Mouse (Mus musculus): ENCODE measurements around the gene Gm13289. TPM values are rescaled to one million over a fixed set of nuclear protein-coding genes. Genes with fewer than 3 reads are reported as not detected.
"Not testable (repeated sequence)": the region's sequence is repeated elsewhere in the genome, so short reads cannot be mapped to it uniquely, and the experiment has no call there.

The Gm13289 gene
- polyA plus RNA-seq (2015; fragmentation: Nextera tagmentation; extraction: Ambion mirVana): not detected in 2 replicates

DNA sequence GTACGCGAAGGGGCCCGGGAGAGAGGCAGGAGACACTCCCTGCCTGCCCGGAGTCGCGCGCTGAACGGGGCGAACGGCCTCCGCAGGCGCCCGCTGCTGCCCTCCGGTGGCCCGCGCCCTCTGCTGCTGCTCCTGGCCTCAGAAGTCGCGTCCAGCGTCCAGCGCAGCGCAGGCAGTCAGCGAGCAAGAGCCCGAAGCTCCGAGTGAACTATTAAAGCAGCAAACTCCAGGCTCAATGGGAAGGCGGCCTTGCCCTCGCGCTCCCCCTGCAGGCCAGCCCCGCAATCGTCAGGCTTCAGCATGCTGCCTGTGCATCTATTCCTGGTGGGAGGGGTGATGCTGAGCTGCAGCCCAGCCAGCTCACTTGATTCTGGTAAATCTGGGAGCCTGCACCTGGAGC, at the start of gene Gm13289:
Gm13289 (plus strand) TSS at position 301 of the 400 bp plus-strand sequence.
- H3K9me3 ChIP-seq; H3K9ac ChIP-seq (replicated peaks); H3K4me1 ChIP-seq; ATAC-seq (replicated peaks); H3K27me3 ChIP-seq; H3K4me3 ChIP-seq; H3K36me3 ChIP-seq; H3K27ac ChIP-seq (replicated peaks); H3K4me2 ChIP-seq (replicated peaks): not testable (repeated sequence)
- WGBS: no CpG with 5 or more reads among the region's 29 CpGs

DNA sequence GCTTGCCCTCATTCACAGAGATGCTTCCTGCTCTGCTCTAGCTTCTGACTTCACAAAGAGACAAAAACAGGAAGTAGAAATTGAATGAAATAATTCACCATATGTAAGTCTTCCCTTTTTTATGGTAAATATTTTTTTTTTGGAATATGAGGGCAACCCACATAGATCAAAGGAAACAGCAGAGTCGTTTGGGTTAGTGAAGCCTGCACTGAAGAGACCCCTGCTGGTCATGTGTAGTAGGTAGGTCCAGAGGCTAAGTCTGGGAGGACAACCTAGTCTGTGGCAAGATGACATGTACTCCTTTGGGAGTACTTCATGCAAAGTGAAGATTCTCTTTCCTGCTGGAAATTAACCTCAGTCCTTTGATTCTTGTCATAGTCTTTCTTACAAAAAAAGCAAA, 49.4 kb upstream of the Gm13289 start:
- no peak; the same call in 1 of the 2 replicates for ATAC-seq (replicated peaks)

DNA sequence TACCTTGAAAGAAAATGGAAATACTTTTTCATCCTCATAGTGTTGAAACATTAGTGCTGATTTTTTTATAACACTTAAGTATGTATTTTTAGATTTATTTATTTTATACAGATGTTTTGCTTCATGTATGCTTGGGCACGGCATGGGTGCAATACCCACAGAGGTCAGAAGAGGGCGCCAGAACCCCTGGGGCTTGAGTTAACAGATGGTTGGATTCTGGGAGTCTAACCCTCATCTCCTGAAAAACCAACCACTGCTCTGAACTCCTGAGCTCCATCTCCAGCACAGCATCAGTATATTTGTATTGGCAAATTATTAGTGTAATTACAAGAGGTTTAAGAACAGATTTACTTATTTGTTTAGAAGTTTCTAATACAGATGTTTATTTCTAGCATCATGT, 38.2 kb upstream of the Gm13289 start:
- no peak for ATAC-seq (replicated peaks)
- WGBS: 6% methylated on average over 2 of the region's 2 CpGs

More for the DNA sequence above, 49.4 kb upstream of the Gm13289 start:
- Histone ChIP-seq H3K9ac (replicated peaks) (no peak overlapping the region), H3K4me1 (no peaks in the 10 kb centered on the region), H3K9me3 (no peaks in the 10 kb centered on the region), H3K4me3 (no peak overlapping the region), H3K4me2 (replicated peaks) (no peak overlapping the region), H3K36me3 (no peaks in the 10 kb centered on the region), H3K27ac (replicated peaks) (no peak overlapping the region), H3K27me3 (no peaks in the 10 kb centered on the region)
- WGBS: 0% methylated on average over 1 of the region's 1 CpGs

DNA sequence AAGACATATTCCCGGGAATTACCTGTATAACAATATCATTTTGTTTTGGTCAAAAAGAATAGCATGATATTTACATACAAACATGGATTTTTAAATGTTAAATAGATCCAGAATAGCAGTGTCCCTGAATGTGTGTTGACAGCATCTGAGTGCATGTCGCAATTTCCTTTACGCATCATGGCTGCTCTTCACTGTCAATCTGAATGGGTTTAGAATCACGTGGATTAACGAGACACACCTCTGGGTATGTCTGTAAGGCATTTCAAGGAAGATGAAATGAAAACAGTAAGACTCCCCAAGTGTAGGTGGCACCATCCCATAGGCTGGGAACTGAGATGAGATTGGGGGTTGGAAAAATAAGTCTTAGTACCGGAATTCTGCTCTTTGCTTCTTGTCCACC, 37.7 kb upstream of the Gm13289 start:
- Histone ChIP-seq H3K36me3 (no peaks in the 10 kb centered on the region), H3K4me3 (no peak overlapping the region), H3K4me2 (replicated peaks) (no peak overlapping the region), H3K9ac (replicated peaks) (no peak overlapping the region), H3K4me1 (no peaks in the 10 kb centered on the region), H3K27me3 (no peaks in the 10 kb centered on the region), H3K27ac (replicated peaks) (no peak overlapping the region), H3K9me3 (no peaks in the 10 kb centered on the region)
- 89% methylated on average over 6 of the region's 6 CpGs for WGBS
- no peak for ATAC-seq (replicated peaks)

More for the DNA sequence above, 38.2 kb upstream of the Gm13289 start:
- no peaks in the 10 kb centered on the region for H3K9me3 ChIP-seq
- no peaks in the 10 kb centered on the region for H3K27me3 ChIP-seq
- H3K27ac ChIP-seq (replicated peaks): no peak overlapping the region
- no peak overlapping the region for H3K4me3 ChIP-seq
- H3K4me2 ChIP-seq (replicated peaks): no peak overlapping the region
- no peaks in the 10 kb centered on the region for H3K36me3 ChIP-seq
- no peak overlapping the region for H3K9ac ChIP-seq (replicated peaks)
- no peaks in the 10 kb centered on the region for H3K4me1 ChIP-seq

DNA sequence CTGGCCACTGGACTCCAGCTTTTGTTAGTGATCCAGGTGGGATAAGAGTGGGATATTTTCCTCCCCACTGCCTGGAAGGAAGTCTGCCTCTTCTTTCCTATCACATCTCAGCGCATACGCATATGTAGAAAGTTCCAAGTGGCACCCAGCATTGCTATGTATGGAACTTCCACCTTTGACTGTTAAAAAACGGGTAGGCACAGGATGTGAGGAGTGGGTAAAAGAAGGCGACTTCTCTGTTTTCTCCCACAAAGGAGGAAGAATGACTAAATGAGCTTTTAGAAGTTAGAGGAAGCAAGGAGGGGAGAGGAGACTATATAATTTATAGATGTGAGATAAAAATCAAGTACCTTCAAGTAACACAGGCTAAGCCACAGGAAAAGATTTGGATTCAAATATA, 35.3 kb upstream of the Gm13289 start:
- no peak overlapping the region for H3K4me3 ChIP-seq
- H3K4me1 ChIP-seq: no peaks in the 10 kb centered on the region
- no peaks in the 10 kb centered on the region for H3K9me3 ChIP-seq
- ATAC-seq (replicated peaks): no peak
- H3K4me2 ChIP-seq (replicated peaks): no peak overlapping the region
- WGBS: 95% methylated on average over 4 of the region's 4 CpGs
- H3K9ac ChIP-seq (replicated peaks): no peak overlapping the region
- H3K27me3 ChIP-seq: no peaks in the 10 kb centered on the region
- H3K36me3 ChIP-seq: no peaks in the 10 kb centered on the region
- H3K27ac ChIP-seq (replicated peaks): no peak overlapping the region

DNA sequence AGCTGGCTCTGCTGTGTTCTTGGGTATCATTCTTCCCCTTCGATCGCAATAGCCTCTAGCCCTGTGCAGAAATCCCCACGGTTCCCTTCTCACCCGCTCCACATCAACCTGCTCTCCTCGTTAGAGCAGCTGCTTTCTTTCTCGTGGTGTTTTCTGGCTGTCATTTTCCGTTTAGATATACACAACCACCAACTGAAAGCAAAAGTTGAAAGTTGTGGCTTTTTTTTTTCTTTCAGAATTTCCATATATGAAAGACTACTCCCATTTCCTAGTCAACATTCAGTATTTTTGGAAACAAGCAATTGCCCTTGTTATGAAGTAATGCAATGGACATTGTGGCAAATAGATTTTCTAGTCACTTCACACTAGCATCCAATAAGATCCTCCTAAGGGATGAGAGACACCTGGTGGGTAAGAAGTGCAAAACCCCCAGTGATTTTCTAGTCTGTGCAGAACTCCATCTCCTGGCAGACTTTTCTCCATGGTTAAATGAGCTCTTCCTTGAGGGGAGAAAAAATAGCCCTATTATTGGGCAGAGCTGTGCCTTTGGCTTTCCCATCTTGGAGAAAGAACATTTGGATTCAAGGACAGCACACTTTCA, 33.9 kb upstream of the Gm13289 start:
- Histone ChIP-seq H3K4me3 (no peak overlapping the region), H3K27ac (replicated peaks) (no peak overlapping the region), H3K36me3 (no peaks in the 10 kb centered on the region), H3K9ac (replicated peaks) (no peak overlapping the region), H3K27me3 (no peaks in the 10 kb centered on the region), H3K4me1 (no peaks in the 10 kb centered on the region), H3K4me2 (replicated peaks) (no peak overlapping the region), H3K9me3 (no peaks in the 10 kb centered on the region)
- 69% methylated on average over 7 of the region's 7 CpGs for WGBS
- ATAC-seq (replicated peaks): no peak

DNA sequence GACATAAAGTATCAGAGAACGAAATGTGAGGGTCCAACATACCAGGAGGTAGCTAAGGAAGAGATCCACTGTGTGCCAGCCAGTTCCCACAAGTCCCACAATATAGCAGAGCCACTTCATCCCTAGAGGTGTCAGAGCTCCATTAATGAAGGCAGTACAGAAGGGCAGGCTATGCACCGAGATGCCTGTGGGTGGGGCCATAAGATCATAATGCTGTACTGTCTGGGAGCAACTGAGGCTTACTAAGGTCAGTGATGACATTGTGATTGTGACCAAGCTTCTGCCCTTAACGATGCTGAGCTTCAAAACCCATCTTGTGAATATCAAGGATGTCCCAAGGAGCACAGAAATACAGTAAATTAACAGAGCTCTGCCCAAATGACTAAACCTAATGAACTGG, 32.5 kb upstream of the Gm13289 start:
- 55% methylated on average over 3 of the region's 3 CpGs for WGBS
- Histone ChIP-seq H3K9me3 (no peaks in the 10 kb centered on the region), H3K27ac (replicated peaks) (no peak overlapping the region), H3K4me3 (no peak overlapping the region), H3K4me1 (no peaks in the 10 kb centered on the region), H3K9ac (replicated peaks) (no peak overlapping the region), H3K4me2 (replicated peaks) (no peak overlapping the region), H3K36me3 (no peaks in the 10 kb centered on the region), H3K27me3 (no peaks in the 10 kb centered on the region)
- ATAC-seq (replicated peaks): no peak

DNA sequence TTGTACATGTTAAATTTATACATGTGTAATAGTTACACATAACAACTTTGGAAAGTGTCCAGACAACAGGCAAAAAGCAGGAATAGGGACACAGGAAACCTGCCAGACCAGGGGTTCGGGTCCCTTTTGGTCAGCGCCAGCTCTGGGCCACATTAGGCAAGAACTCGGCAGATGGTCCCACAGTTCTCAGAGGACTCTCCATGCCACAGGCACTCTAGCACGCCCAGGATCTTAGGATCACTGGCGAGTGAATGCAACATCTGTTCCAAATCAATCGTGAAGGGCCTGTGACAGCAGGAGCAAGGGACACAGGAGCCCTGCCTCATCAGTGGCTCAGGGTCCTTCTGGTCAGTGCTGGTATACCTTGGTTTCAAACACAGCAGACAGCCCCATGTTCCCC, 26.8 kb upstream of the Gm13289 start:
- no peak overlapping the region for H3K27ac ChIP-seq (replicated peaks)
- H3K4me2 ChIP-seq (replicated peaks): no peak overlapping the region
- WGBS: 75% methylated on average over 6 of the region's 6 CpGs
- H3K4me1 ChIP-seq: no peaks in the 10 kb centered on the region
- no peaks in the 10 kb centered on the region for H3K27me3 ChIP-seq
- no peaks in the 10 kb centered on the region for H3K9me3 ChIP-seq
- no peaks in the 10 kb centered on the region for H3K36me3 ChIP-seq
- no peak overlapping the region for H3K9ac ChIP-seq (replicated peaks)
- no peak overlapping the region for H3K4me3 ChIP-seq
- ATAC-seq (replicated peaks): no peak

DNA sequence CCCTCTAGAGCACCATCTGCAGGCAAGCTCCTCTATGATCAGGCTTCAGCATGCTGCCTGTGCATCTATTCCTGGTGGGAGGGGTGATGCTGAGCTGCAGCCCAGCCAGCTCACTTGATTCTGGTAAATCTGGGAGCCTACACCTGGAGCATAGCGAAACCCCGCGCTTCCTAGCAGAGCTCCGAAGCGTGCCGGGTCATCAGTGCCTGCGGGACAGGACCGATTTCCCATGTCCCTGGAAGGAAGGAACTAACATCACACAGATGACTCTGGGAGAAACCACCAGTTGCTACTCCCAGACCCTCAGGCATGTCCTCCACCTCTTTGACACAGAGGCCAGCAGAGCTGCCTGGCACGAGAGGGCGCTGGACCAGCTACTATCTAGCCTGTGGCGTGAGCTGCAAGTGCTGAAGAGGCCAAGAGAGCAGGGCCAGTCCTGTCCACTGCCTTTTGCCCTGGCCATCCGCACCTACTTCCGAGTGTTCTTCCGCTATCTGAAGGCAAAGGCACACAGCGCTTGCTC, 21.8 kb upstream of the Gm13289 start, which contains the start of gene Gm13271:
Gm13271 (plus strand) TSS at position 51 of the 523 bp plus-strand sequence.
- not testable (repeated sequence) for H3K9me3 ChIP-seq; ATAC-seq (replicated peaks); H3K27me3 ChIP-seq; H3K27ac ChIP-seq (replicated peaks); H3K4me2 ChIP-seq (replicated peaks); H3K4me3 ChIP-seq; H3K36me3 ChIP-seq; H3K4me1 ChIP-seq; H3K9ac ChIP-seq (replicated peaks)
- 75% methylated on average over 15 of the region's 15 CpGs for WGBS

DNA sequence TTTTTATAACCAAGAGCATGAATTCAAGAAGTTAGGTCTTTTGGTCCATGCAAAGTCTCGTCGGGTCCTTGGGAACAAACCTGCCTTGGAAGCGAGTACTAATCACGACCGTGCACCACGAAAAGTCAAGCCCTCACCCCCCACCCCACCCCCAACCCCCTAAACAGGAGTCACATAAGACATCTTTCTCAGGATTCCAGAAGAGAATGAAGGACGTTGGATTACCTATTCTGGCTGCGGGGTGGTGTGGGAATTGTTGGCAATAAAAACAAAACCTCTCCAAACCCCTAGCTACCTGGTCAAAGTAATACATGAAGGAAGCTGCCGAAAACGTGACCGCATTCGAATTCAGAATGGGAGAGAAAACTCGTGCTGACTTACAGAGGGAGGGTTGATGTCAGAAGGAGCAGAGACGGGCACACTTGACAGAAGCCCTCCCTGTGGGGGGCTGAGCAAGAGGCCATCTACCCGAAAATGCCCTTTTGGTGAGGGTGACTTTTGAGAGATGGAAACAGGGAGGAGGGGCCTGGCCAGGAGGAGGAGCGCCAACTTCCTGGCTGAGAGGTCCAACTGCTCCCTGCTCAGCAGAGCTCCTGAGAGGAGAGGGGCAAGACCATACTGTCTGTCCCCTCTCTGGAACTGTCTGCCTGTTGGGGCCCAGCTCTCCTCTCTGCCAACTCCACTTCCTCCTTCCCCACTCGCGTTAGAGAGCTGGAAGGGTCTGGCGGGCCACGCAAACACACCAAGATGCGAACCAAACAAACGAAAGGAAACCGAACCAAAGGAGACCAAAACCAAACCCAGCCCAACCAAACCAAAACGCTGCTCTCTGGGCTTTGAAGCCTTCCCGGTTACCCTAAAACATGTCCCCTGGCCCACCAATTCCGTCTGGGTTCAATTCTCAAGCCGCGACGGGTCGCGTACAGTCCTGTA, 19.9 kb upstream of the Gm13289 start:
- not testable (repeated sequence) for H3K36me3 ChIP-seq; ATAC-seq (replicated peaks); H3K9me3 ChIP-seq; H3K4me1 ChIP-seq; H3K27me3 ChIP-seq
- WGBS: 11% methylated on average over 28 of the region's 31 CpGs
- Histone ChIP-seq H3K4me2 (replicated peaks) (peak overlapping the region; percentile 89), H3K27ac (replicated peaks) (peak overlapping the region; percentile 19), H3K4me3 (peak overlapping the region; percentile 47), H3K9ac (replicated peaks) (peak overlapping the region; percentile 35)

DNA sequence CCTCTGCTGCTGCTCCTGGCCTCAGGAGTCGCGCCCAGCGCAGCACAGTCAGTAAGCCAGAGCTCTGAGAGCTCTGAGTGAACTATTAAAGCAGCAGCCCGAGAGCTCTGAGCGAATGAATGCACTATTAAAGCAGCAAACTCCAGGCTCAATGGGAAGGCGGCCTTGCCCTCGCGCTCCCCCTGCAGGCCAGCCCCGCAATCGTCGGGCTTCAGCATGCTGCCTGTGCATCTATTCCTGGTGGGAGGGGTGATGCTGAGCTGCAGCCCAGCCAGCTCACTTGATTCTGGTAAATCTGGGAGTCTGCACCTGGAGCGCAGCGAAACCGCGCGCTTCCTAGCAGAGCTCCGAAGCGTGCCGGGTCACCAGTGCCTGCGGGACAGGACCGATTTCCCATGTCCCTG, 19.1 kb upstream of the Gm13289 start:
- H3K4me2 ChIP-seq (replicated peaks): peak overlapping the region; percentile 89
- peak overlapping the region; percentile 47 for H3K4me3 ChIP-seq
- peak; percentile 100 for ATAC-seq (replicated peaks)
- WGBS: under 1% methylated on average over 21 of the region's 21 CpGs
- not testable (repeated sequence) for H3K36me3 ChIP-seq, H3K9me3 ChIP-seq, H3K4me1 ChIP-seq, H3K27me3 ChIP-seq
- peak overlapping the region; percentile 19 for H3K27ac ChIP-seq (replicated peaks)
- H3K9ac ChIP-seq (replicated peaks): peak overlapping the region; percentile 35

DNA sequence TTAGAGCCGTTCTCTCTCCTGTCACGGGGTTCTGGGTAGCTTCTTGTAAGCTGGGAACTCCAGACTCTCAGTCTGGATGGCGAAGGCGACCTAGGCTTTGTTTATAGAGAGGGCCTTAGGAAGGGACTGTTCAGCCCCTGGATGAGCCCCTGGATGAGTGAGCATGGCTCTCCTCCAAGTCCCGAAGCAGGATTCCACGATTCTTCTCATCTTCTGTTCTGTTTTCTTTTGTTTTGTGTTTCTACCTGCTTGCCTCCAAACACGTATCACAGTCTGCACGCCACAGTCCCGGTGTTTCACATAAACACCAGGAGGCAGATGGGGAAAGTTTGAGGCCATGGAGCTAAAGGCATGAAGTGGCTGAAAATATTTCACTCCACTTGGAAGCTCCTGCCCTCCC, 18.0 kb upstream of the Gm13289 start:
- not testable (repeated sequence) for H3K9ac ChIP-seq (replicated peaks); ATAC-seq (replicated peaks); H3K27ac ChIP-seq (replicated peaks); H3K9me3 ChIP-seq; H3K4me2 ChIP-seq (replicated peaks); H3K4me3 ChIP-seq; H3K36me3 ChIP-seq; H3K27me3 ChIP-seq; H3K4me1 ChIP-seq
- WGBS: 81% methylated on average over 9 of the region's 9 CpGs
